Mouse (Mus musculus): ENCODE measurements at regions not wholly inside any gene's neighbourhood (a gene's known extent, or its start where the extent isn't known, plus 50 kb on each side); places are given as distances from the start of the nearest gene placed in this dataset.

DNA sequence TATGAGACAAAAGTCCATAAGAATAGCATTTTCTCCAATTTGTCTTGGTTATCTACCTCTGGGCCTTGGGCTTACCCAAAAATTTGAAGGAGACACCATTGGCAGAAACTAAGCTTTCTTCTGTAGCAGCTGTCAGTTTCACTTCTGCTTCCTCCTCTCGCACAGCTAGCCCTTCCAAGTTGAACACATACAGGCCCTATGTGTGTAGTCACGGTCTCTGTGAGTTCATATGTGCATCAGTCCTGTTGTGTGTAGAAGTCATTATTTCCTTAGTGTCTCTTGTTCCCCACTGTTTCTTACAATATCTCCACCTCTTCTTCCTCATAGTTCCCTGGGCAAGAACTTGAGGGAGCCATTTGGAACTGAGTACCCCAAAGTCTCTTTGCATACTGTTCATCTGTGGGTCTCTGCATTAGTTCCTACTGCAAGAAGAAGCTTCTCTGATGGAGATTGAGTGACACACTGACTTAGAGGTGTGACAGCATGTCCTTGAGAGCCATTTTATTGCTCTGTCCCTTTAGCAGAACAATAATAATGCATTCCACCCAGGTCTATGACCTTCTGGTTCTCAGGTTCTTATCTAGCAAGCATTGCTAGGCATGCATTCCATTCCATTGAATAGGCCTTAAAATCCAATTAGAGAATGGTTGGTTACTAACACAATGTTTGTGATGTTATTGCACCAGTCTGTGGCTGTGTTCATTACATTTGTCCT is 306.5 kb upstream of the Zwint start:
- TF ChIP-seq POLR2A (IDR thresholded peaks at IDR 0.05; ENCODE audit: control insufficient read depth, extremely low read depth, insufficient read depth, low read length, poor library complexity): no peak
- no peak for TF ChIP-seq CTCF (IDR thresholded peaks at IDR 0.05; ENCODE audit: borderline replicate concordance, control insufficient read depth, extremely low read depth, insufficient read depth, low read length, poor library complexity)

All from thymus, adult 2 months (tissue).